Comparison of ENCODE assay signal across 8 mouse cellular contexts in the genomic region with DNA sequence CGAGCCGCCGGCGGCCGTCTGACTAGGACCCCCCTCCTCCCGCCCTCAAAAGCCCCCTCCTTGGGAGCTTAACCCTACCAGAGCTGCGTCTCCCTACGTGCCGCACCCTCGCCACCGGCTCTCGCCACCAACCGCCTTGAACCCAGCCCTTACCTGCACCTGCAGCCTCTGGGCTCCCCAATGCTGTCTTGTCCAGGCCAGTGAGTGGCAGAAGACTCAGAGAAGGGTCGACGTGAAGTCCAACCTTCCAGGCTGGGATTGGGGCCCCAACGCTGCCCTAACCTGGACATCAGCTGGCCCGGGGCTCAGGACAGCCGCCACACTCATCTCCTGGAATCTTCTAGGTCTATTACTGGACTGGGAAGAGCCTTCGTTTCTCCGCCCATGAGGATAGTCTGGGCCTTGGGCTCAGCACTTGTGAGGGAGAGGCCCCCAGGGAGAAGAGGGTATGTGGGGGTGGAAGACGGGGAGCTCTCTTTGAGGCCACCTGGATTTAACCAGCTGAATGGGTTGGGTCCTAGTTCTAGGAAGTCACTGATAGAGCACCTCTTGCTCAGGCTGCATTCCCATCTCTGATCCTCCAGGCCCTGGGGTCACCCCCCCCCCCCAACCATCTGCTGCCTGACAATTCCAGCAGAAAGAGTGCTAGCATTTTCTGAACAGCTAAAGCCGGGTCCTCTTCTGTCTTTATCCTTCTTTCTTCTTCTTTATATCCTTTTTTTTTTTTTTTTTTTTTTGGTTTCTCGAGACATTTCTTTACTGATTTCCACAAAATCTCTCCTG. TPM values are rescaled to one million over a fixed set of nuclear protein-coding genes. Genes with fewer than 3 reads are reported as not detected.
DNase-seq lines count a peak whose midpoint lies in the region; ATAC-seq and TF ChIP-seq lines count a peak whose summit lies in the region.

A gene (minus strand): TSS at position 321 of the 783 bp plus-strand sequence.

- H3K27me3 ChIP-seq in heart, embryonic 10.5 days (ENCODE audit: insufficient read depth, poor library complexity, severe bottlenecking): peaks cover 86% of the 10 kb centered on the region
- H3K27me3 ChIP-seq in ES-Bruce4 (ENCODE audit: control insufficient read depth, insufficient read depth, low read length, poor library complexity, severe bottlenecking): no peaks in the 10 kb centered on the region
- peaks cover 27% of the 10 kb centered on the region for H3K27me3 ChIP-seq in forebrain, postnatal 0 days (ENCODE audit: insufficient read depth, low read length)
- peaks cover 65% of the 10 kb centered on the region for H3K27me3 ChIP-seq in liver, embryonic 11.5 days (replicated peaks; ENCODE audit: control insufficient read depth, insufficient read depth, low read length)

- peaks cover 21% of the 10 kb centered on the region for H3K4me1 ChIP-seq in heart, embryonic 10.5 days
- peaks cover 2% of the 10 kb centered on the region for H3K4me1 ChIP-seq in ES-Bruce4 (ENCODE audit: control insufficient read depth, insufficient read depth, low read length)
- H3K4me1 ChIP-seq in forebrain, postnatal 0 days (ENCODE audit: insufficient read depth): peaks cover 8% of the 10 kb centered on the region; the same call in 1 of the 2 replicates
- no peaks in the 10 kb centered on the region; the same call in 1 of the 2 replicates for H3K4me1 ChIP-seq in liver, embryonic 11.5 days (replicated peaks; ENCODE audit: control insufficient read depth, insufficient read depth, low read length)

- DNase-seq in heart, embryonic 10.5 days (ENCODE audit: low spot score): no peak
- DNase-seq in heart, adult 9 months (ENCODE audit: low spot score in 2 of 2): no peak
- no peak for DNase-seq in forebrain, postnatal 0 days
- no peak for DNase-seq in liver, embryonic 11.5 days (ENCODE audit: low spot score)
- DNase-seq in retina, embryonic 14.5 days (ENCODE audit: low spot score): no peak

- peak within 1 kb of the TSS; percentile 53 for H3K9ac ChIP-seq in ES-Bruce4 (ENCODE audit: low read depth, poor library complexity, severe bottlenecking)
- H3K9ac ChIP-seq in forebrain, postnatal 0 days: peak within 1 kb of the TSS; percentile 44
- H3K9ac ChIP-seq in liver, embryonic 11.5 days (ENCODE audit: low read depth, low read length): no peak within 1 kb of the TSS

- TF ChIP-seq EP300 in ES-Bruce4 (IDR thresholded peaks at IDR 0.05; ENCODE audit: insufficient read depth, low read depth, low read length): no peak

- H3K27ac ChIP-seq in heart, embryonic 10.5 days: peak within 1 kb of the TSS; percentile 63; the same call in 1 of the 2 replicates
- H3K27ac ChIP-seq in ES-Bruce4 (ENCODE audit: insufficient read depth, low read length): no peak within 1 kb of the TSS
- H3K27ac ChIP-seq in forebrain, postnatal 0 days (ENCODE audit: low read depth, low read length): no peak within 1 kb of the TSS
- no peak within 1 kb of the TSS for H3K27ac ChIP-seq in liver, embryonic 11.5 days (ENCODE audit: low read depth, low read length)

- peak within 1 kb of the TSS; percentile 60 for H3K4me3 ChIP-seq in heart, embryonic 10.5 days
- H3K4me3 ChIP-seq in ES-Bruce4 (ENCODE audit: low read depth, low read length): peak within 1 kb of the TSS; percentile 54
- peak within 1 kb of the TSS; percentile 41 for H3K4me3 ChIP-seq in forebrain, postnatal 0 days (ENCODE audit: low read depth, low read length)
- peak within 1 kb of the TSS; percentile 28 for H3K4me3 ChIP-seq in liver, embryonic 11.5 days (ENCODE audit: low read depth, low read length)

- H3K4me2 ChIP-seq in forebrain, postnatal 0 days (ENCODE audit: low read depth): peak within 1 kb of the TSS; percentile 67
- H3K4me2 ChIP-seq in liver, embryonic 11.5 days: peak within 1 kb of the TSS; percentile 46

- no peak for TF ChIP-seq POLR2A in ES-Bruce4 (IDR thresholded peaks at IDR 0.05; ENCODE audit: insufficient read depth, low read length)

- no peaks in the 10 kb centered on the region for H3K36me3 ChIP-seq in heart, embryonic 10.5 days
- H3K36me3 ChIP-seq in ES-Bruce4 (ENCODE audit: control insufficient read depth, insufficient read depth, low read length, poor library complexity, severe bottlenecking): no peaks in the 10 kb centered on the region
- peaks cover 7% of the 10 kb centered on the region; the same call in 1 of the 2 replicates for H3K36me3 ChIP-seq in forebrain, postnatal 0 days (ENCODE audit: insufficient read depth)
- no peaks in the 10 kb centered on the region for H3K36me3 ChIP-seq in liver, embryonic 11.5 days (ENCODE audit: control insufficient read depth, insufficient read depth, low read length)

- H3K9me3 ChIP-seq in heart, embryonic 10.5 days: no peaks in the 10 kb centered on the region
- H3K9me3 ChIP-seq in ES-Bruce4 (replicated peaks; ENCODE audit: control insufficient read depth, insufficient read depth, low read length, poor library complexity, severe bottlenecking): no peaks in the 10 kb centered on the region
- H3K9me3 ChIP-seq in forebrain, postnatal 0 days (ENCODE audit: low read length): no peaks in the 10 kb centered on the region
- no peaks in the 10 kb centered on the region for H3K9me3 ChIP-seq in liver, embryonic 11.5 days (ENCODE audit: control insufficient read depth, low read length)

- no peak for TF ChIP-seq CTCF in ES-Bruce4 (IDR thresholded peaks at IDR 0.05; ENCODE audit: low read depth, low read length)
- TF ChIP-seq CTCF in forebrain, postnatal 0 days (IDR thresholded peaks at IDR 0.05; ENCODE audit: low read depth): no peak

- 9% methylated on average over 23 of the region's 23 CpGs for WGBS in heart, embryonic 10.5 days
- 9% methylated on average over 23 of the region's 23 CpGs for WGBS in forebrain, postnatal 0 days
- 17% methylated on average over 23 of the region's 23 CpGs for WGBS in liver, embryonic 11.5 days

- ATAC-seq in forebrain, postnatal 0 days: no peak; the same call in 1 of the 2 replicates
- no peak for ATAC-seq in liver, embryonic 11.5 days (replicated peaks; ENCODE audit: low FRiP score)
- no peak for ATAC-seq in CD4-positive, CD25-positive, alpha-beta regulatory T cell, adult 4 months
- no peak for ATAC-seq in megakaryocyte progenitor cell, adult 5-6 weeks (replicated peaks; ENCODE audit: poor library complexity)

RNA-seq across cellular contexts. Expression of the gene that starts here (rescaled TPM):
- polyA plus RNA-seq in heart, embryonic 10.5 days (2016; fragmentation: Nextera tagmentation; extraction: Ambion mirVana): 0.25 and 0.32 TPM in 2 replicates
- 1.5 TPM in 1 of 2 replicates, not detected in the other for polyA plus RNA-seq in ES-Bruce4 (2011; ENCODE audit: insufficient read depth, insufficient read length, low read depth, missing spikeins)
- total RNA-seq in forebrain, postnatal 0 days (2014; rRNA removed): 8.8 and 12.7 TPM in 2 replicates
- polyA plus RNA-seq in forebrain, postnatal 0 days (2015; fragmentation: Nextera tagmentation; extraction: Ambion mirVana): 8.6 and 8.7 TPM in 2 replicates
- polyA plus RNA-seq in liver, embryonic 11.5 days (2014; fragmentation: Nextera tagmentation; extraction: Ambion mirVana): 0.18 and 0.38 TPM in 2 replicates
- not detected for polyA plus RNA-seq in CD4-positive, CD25-positive, alpha-beta regulatory T cell, adult 4 months (2017; shearing (Covaris generic))
- not detected in 2 replicates for total RNA-seq in megakaryocyte progenitor cell, adult 5-6 weeks (2015)
- total RNA-seq in megakaryocyte progenitor cell, adult 5-6 weeks (2017): not detected in 2 replicates
